Mouse (Mus musculus) cerebellum, adult (tissue): ENCODE data around the gene Cdkl2.

ENCODE experiments used
- ATAC-seq: cut with Nextera tagmentation; 2 replicates; pipeline ENCODE4 v1.9.2; 2017; ENCODE audit warnings: mild to moderate bottlenecking, moderate library complexity, mixed read lengths; ENCODE audit not compliant: insufficient number of reproducible peaks, low FRiP score, low TSS enrichment

Cdkl2 gene

DNA sequence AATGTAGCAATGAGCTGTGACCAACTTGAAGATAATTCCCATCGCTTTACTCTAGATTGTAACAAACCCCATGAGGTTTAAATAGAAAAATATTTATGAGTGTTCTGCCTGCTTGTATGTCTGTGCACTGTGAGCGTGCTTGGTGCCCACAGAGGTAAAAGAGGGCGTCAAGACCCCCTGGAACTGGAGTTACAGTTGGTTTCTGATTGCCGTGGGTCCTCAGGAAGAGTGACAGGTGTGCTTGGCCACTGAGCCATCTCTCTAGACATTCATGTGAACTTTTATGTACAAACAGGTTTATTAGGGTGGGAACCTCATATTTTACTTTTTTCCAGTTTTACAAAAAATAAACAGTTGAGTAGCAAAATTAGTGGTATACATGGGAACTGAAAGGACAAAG, at the start of gene Cdkl2:
Gene Cdkl2, minus strand, starts transcription at position 101 of the 400 bp plus-strand sequence.
- no peak for ATAC-seq

DNA sequence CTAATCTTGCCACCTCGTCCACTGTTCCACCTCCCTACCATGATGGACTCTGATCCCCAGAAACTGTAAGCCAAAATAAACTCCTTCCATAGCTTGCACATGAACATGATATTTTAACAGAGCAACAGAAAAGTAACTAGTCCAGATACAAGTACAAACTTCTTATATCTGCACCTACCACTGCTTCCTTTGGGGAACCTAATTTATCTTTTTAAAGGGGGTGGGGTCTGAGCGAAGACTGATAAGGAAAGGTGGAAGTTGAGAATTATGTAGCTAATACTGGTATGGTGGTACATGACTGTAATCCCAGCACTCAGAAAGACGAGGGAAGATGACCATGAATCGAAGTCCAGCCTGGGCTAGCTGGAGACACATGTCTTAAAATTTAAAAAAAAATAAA, 43.8 kb upstream of the Cdkl2 start:
- no peak for ATAC-seq

DNA sequence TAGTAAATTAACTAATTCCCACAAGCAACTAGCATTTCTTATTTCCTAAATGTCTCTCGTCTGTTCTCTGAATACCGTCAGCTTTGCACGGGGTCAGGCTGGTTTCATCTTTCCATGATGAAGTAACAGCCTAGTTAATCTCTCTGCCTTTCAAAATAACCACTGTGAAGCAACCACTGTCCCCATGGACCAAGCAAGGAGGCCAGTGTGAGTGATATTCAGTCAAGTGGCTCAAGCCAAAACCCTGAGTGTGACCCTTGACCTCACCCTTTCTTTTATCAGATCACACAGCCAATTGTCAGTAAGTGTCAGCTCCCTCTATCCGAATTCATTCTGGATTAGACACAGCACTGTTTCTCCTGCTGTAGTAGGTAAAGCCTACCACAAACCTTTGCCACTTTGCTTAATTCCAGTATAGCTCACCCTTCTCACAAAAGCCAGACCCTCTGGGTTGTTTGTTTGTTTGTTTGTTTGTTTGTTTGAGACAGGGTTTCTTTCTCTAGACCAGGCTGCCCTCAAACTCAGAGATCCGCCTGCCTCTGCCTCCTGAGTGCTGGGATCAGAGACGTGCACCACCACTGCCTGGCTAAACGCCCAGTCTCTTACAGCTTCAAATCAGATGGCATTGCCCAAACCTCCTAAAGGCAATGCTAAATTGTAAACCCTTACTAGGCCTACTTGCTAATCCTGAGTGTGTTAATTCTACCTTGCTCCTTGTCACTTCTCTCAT, 42.3 kb upstream of the Cdkl2 start:
- ATAC-seq: no peak

DNA sequence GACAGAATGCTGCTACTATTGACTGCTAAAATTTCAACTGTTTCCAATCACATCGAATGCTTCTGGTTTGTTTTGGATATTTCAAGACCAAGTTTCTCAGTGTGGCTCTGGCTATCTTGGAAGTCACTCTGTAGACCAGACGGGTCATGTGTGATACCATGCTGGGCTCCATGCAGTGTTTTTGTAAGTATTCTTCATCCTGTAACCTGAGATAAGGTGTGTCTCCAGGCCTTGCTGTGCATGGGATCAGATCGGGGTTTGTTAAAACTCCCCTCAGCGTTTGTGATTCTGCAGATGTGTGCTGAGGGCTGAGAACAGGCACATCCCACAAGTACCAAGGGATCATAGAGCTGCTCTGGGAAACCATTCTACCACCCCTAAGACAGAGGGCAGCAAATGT, 41.6 kb upstream of the Cdkl2 start:
- ATAC-seq: no peak

DNA sequence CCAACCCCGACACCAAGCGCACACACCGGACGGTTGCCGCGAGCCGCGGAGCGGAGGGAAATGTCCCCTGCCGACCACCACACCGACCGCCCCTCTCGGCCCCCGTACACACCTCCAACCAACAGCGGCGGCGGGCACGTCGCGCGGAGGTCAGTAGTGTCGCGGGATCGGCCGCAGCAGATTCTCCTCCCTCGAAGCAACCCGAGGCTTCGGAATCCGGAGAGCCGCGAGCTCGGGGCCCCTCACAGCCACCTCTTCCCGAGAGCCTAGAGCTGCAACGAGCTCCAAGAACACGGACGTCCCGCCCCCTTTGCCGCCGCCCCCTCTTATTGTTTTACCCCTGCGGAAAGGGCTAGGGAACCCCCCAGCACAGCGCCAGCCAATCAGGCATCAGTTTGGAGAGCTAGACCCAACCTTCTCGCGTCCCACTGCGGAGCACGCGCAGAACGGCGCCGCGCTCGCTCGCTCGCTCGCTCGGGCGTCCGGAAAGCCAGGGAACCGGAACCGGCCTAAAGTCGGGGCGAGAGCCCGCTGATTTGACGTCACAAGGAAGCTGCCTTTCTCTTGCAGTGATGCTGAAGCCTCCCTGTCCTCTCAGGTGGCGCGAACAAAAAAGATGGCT, 39.8 kb upstream of the Cdkl2 start, which contains the start of gene G3bp2:
Gene G3bp2, minus strand, starts transcription at position 303 of the 622 bp plus-strand sequence.
- ATAC-seq: peak; percentile 96

DNA sequence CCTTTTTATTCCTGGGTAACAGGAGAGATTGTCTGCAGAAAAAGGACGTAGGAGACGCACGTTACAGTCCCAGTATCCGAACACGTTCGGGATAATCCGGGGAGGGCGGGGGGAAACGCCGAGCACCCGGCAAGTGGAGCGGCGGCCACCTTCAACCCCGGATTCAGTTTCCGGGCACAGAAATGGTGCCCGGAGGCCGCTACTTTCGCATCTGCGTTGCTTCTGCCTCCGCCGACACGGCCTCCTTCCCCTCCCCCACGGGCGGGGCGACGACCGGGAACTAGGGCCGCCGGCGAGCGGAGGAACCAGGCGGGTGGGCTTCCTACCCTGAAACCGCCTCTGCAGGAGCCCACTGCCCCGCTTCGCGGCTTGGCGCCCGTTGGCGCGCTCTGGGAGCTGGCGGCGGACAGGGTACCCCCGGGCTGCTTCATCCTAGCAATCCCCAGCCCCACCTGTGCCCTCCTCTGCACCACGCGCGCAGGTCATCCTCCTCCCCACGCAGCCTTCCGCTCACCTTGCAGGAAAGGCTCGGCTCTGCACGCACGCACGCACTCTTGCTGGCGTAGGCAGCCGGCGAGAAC, 39.2 kb upstream of the Cdkl2 start:
- ATAC-seq: peak; percentile 72

DNA sequence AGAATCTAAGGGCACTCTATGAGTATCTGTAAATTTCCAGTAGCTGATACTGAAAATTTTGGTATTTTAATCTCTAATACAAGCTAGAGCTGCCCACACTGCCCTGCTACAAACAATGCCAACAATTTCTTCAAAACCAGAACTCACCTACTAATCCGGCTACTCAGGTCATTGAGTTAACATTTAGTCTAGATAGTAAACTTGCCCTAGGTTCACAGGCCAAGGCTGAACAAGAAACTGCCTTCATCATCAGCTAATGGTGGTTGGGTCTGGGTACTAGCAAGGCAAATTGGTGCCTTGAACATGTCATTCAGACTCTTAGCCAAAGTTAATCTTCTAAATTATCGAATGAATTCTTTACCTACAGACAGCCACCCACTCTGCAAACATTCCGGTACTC, 37.6 kb upstream of the Cdkl2 start:
- ATAC-seq: no peak

DNA sequence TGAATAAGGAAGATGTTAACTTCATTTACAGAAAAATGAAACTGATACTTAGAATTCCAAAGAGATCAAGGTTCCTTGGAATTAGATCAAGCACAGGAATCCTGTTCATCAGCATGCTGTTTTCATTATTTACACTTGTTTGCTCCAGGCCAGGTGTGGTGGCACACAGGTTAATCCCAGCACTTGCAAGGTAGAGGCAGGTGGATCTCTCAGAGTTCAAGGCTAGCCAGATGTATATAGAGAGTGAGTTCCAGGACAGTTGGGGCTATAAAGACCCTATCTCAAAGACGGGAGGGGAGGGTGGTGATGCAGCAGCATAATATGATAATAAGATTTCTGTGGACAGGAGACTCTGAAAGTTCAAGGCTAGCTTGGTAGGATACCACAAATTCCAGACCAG, 36.7 kb upstream of the Cdkl2 start:
- ATAC-seq: no peak

DNA sequence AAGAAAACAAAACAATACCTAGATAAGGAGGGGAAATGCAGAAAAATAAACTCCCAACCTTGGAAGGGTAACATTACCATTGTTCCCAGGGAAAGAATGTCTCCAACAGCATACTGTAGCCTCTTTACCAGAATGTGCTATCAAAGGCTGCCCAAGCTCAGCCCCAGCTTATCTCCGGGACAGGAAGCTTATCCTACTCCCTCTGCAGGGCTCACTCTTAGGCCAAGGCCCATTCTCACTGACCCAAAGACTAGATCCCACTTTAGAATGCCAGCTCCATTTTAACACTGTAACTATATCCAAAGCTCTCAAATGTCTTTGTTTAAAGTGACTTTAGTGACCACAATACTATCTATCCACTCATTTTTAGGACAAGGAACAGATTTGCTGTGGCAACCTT, 35.6 kb upstream of the Cdkl2 start:
- ATAC-seq: no peak

DNA sequence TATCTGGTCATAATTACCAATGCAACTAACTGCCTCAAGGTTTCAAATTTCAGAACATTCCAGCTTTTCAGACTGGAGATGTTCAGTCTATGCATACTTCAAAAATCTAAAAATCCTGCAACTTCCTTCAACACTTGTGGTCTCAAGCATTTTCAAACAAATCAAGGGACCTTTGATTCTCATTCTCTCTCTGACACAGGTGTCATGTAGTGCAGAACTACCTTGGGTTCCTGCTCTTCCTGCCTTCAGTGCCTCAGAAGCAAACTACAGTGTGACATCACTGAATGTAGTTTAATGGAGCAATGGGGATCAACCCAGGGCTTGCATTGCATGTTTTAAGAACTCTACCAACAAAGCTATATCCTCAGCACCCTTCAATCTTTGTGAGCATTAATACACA, 35.1 kb upstream of the Cdkl2 start:
- ATAC-seq: no peak

DNA sequence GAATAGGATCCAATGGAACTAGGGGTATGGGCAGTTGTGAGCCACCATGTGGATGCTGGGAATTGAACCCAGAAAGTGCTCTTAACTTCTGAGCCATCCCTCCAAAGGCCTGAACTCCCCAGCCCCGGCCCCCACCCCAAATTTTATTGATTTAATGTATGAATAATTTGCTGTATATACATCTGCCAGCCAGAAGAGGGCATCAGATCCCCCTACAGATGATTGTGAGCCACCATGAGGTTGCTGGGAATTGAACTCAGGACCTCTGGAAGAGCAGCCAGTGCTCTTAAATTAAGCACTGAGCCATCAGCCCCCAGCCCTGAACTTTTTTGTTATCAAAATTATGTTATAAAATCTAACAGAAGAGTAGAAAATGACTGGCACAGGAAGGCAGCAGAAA, 32.6 kb upstream of the Cdkl2 start:
- ATAC-seq: no peak

DNA sequence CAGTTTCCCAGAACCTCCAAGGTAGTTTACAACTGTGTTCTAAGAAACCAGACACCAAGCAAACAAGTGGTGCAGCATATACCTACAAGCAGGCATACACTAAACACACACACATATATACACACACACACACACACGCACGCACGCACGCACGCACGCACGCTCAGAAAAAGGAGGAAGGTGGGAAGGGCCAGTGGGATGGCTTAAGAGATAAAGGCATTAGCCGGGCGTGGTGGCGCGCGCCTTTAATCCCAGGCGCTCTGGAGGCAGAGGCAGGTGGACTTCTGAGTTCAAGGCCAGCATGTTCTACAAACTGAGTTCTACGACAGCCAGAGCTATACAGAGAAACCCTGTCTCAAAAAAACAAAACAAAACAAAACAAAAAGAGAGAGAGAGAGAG, 30.4 kb upstream of the Cdkl2 start:
- no peak for ATAC-seq

DNA sequence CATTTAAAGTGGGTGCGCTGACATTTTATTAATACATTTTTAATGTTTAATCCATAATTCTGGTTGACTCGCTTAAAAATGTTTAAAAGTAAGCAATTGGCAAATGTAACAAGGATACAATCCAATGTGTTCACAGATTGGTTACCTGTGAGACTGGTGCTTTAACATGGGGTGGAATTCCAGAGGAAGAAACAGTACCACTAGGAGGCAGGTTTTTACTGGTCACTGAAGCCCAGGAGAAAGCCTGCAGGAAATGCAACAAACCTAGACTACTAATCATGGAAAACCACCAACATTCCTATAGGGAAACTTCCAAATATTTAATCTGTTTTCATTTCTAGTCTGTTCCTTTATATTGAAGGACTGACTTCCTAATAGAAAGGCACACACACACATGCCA, 19.5 kb upstream of the Cdkl2 start:
- ATAC-seq: no peak

DNA sequence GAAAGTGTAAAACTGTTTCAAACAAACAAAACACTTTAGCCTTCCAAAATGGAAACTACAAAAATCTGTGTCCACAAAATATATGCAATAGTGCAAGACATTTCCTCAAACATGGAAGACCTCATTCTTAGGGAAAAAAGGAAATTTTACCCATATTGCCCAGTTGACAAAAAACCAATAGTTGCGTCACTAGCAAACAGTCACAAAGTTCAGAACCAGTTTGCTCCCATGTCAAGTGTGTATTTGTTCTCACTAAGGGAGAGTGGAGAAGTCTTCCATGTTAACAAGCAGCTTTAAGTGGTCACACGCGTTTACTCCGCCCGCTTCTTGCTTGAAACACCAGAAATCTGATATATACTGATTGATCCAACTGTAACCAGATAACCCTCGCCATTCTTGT, 9.2 kb upstream of the Cdkl2 start:
- no peak for ATAC-seq

DNA sequence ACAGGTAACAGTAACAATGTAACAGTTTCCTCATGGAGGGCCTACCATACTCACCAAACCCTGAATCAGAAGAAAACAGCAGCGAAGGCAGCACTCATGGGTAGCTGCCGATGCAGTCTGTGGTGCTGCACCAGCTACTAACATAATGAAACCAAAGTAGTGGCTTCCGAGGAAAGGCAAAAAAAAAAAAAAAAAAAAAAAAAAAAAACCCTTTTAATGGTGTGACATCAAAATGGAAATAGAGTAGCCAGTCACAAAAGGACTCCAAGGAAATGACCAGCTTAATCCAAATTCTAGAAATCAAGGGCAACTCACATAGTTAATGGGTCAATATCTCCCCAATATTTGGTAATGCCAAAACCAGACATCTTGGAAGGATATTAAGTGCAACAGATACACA, 6.7 kb upstream of the Cdkl2 start:
- ATAC-seq: no peak

DNA sequence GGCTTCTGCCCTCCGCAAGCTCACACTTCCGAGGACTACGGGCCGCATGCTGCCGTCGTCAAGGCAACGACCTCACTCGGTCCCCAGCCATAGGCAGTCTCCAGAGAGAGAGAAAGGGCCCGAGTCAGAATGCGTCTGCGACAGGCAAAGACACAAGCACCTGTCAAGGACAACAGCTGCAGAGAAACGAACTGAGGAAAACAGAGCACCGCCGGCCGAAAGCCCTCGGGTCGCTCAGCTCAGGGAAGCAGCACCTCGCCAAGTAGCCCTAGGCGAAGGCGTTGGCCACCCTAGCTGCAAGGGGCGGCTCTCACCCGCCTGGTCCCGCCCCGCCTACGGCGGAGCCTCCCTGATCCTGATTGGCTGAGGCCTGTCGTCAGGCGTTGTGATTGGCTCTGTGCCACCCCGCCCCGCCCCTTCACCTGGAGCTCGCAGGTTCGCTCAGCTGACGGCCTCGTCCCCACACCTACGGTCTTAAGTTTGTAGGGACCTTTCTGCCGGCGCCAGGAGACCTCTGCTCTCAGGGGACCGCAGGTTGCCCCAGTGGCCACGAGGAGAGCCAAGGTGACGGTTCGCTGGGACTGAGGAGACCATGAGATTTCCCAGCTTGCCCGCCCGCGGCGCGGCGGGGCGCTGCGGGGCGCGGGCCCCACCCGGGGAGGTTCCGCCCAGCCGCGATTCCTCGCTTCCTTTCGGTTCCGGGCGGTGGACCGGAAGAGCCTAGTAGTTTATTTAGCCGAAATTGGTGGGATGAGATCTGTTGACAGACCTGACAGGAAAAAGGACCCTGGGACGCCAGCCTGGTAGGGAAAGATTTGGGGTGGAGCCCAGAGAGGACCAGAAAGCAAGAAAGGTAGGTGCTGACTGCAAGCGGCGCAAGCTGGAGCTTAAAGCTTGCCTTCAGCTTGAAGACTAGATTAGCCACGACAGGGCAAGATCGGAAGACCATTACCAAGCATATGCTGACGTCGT, 1.0 kb downstream of the Cdkl2 start:
- peak; percentile 96 for ATAC-seq

DNA sequence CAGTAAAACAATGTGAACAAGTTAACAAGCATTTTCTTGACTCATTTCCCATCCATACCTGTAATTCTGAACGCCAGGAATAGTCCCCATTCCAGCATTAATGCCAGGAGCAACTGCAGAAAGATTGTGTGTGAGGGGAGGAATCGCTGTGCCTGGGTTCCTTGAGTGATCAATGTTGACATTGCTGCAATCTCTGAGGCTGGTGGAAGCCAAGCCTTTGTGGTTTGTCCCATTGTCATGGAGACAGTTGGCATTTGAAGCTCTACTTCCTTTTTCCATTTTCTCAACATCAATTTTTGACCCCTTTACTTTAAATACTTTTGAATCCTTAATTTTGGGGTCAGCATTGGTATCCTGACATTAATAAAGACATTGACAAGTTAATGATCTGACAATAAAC, 23.7 kb downstream of the Cdkl2 start:
- ATAC-seq: no peak

DNA sequence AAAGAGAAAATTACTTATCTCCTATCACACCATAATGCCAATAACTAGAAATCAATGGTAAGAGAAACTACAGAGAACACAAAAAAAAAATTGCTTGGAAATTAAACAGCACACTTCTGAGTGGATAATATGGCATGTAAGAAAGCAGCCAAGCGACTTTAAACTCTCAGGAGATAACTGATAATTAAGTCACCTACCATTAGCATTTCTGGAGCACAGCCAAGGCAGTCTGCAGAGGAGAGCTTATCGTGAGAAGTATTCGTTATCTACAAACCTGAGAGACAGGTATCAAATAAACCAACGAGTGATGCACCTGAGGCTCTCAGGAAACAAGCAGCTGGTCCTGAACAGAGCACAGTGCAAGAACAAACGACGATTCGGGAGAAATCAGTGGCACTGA, 31.9 kb downstream of the Cdkl2 start:
- ATAC-seq: no peak

DNA sequence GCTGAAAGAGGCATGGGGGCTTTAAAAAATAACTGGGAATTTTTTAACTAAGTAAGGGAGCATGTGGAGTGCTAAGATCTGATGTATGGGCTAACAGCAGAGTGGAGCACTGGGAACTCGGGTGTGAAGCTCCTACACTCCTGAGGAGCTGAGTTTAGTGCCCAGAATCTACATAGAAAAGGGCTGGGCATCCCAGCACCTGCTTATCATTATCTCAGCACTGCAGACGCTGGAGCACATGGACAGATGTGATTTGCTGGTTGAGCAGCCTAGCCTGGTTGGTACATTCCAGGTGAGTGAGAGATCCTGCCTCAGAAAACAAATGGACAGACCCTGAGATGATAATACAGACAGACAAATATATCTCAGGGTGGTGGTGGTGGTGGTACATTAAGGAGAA, 33.9 kb downstream of the Cdkl2 start:
- no peak for ATAC-seq

DNA sequence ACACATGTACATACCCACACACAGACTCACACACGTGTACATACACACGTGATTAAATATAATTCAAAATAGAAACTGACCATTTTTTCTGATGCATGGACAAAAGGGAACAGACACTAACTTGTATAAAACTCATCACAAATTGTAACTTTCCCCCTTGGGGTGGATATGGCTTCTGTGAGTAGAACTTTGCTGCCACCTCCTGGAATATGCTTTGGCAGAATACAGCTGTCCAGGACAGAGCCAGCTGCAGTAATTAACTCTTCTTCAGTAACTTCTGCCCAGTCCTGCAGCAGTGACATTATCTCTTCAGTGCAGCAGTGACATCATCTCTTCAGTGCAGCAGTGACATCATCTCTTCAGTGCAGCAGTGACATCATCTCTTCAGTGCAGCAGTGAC, 40.7 kb downstream of the Cdkl2 start:
- no peak for ATAC-seq

DNA sequence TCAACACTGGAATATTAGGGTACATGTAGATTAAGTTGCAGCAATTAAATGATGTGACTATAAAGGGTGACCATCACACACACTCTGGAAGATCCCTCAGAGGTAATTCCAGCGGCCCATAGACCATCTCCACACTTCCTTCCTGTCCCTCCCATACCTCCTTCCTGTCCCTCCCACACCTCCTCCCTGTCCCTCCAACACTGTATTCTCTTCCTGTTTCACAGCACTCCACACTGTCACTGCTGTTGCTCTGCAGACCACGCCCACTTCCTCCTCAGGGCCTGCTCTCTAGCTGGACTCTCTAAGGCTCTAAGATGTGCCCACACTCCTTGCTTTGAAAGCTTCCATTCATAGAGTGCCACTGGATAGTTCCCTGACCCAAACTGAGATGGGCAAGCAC, 42.9 kb downstream of the Cdkl2 start:
- ATAC-seq: no peak
